Mouse (Mus musculus) adrenal gland, postnatal 10 days (tissue): ENCODE results near the gene Ssxb3. TPM values are rescaled to one million over a fixed set of nuclear protein-coding genes. Genes with fewer than 3 reads are reported as not detected.
"Not testable (repeated sequence)": the region's sequence is repeated elsewhere in the genome, so short reads cannot be mapped to it uniquely, and the experiment has no call there.

Source experiments
- DNase-seq: peaks from one replicate; pipeline ENCODE4 v3.0.0; 2021; ENCODE audit warnings: mixed read lengths
- long read RNA-seq, 2 experiments: library from polyadenylated mRNA; stranded (forward); transcript quantifications; one replicate each; pipeline ENCODE4 v2.0.0; 2021
- total RNA-seq, 2 experiments: library from RNA; stranded (reverse); gene quantifications; 2 replicates each; pipeline ENCODE4 v1.2.3; 2021

The Ssxb3 gene
- not detected for total RNA-seq
- long read RNA-seq, experiment 1: 0 reads
- long read RNA-seq, experiment 2: 0 reads

GRCm38 (mm10) chrX:8591716-8592115, at the start of gene Ssxb3:
Gene Ssxb3 (minus strand): TSS chrX:8591816.
- DNase-seq: not testable (repeated sequence)

- DNase-seq: not testable (repeated sequence)
Measured at GRCm38 (mm10) chrX:8548155-8548554, 43.5 kb downstream of the Ssxb3 start, which contains the start of gene Ssxb6. Gene Ssxb6 (minus strand): TSS chrX:8548255.

Other genes starting within 250 kb of the Ssxb3 start
- not detected for gene Ssxb9, start 224.8 kb downstream of the Ssxb3 start, total RNA-seq
- not detected for gene Ssxb1, start 178.5 kb downstream of the Ssxb3 start, total RNA-seq
- not detected for gene Ssxb2, start 130.1 kb downstream of the Ssxb3 start, total RNA-seq
- not detected for gene Gm14459, start 66.9 kb downstream of the Ssxb3 start, total RNA-seq
- gene Ssxb6, start 43.6 kb downstream of the Ssxb3 start, total RNA-seq: not detected
- not detected for gene Ssxb8, start 99.0 kb upstream of the Ssxb3 start, total RNA-seq
- not detected for gene Ssx9, start 156.6 kb upstream of the Ssxb3 start, total RNA-seq
- not detected for gene Ssxb5, start 211.9 kb upstream of the Ssxb3 start, total RNA-seq